Mouse (Mus musculus): ENCODE measurements around the gene Pcbp3.

- TF ChIP-seq CTCF (IDR thresholded peaks at IDR 0.05; ENCODE audit: insufficient read depth, low read depth, low read length) (no peak), POLR2A (IDR thresholded peaks at IDR 0.05; ENCODE audit: insufficient read depth, low read depth, low read length) (no peak)
These were observed 170.2 kb downstream of the Pcbp3 start for GRCm38 (mm10) chr10:76791475-76791874.
